Mouse (Mus musculus): ENCODE measurements at regions not wholly inside any gene's neighbourhood (a gene's known extent, or its start where the extent isn't known, plus 50 kb on each side); places are given as distances from the start of the nearest gene placed in this dataset.

GRCm38 (mm10) chr12:26244701-26245100, 170.4 kb downstream of the Rnf144a start:
- H3K27me3 ChIP-seq (ENCODE audit: control insufficient read depth, insufficient read depth, low read length, poor library complexity, severe bottlenecking): no peaks in the 10 kb centered on the region
- no peaks in the 10 kb centered on the region for H3K36me3 ChIP-seq (ENCODE audit: control insufficient read depth, insufficient read depth, low read length, poor library complexity, severe bottlenecking)
- DNase-seq (ENCODE audit: low read depth, low spot score): no peak

- Histone ChIP-seq H3K27me3 (ENCODE audit: control insufficient read depth, insufficient read depth, low read length, poor library complexity, severe bottlenecking) (no peaks in the 10 kb centered on the region), H3K36me3 (ENCODE audit: control insufficient read depth, insufficient read depth, low read length, poor library complexity, severe bottlenecking) (no peaks in the 10 kb centered on the region)
- no peak for DNase-seq (ENCODE audit: low read depth, low spot score)
Measured at GRCm38 (mm10) chr12:26227557-26228020, 187.5 kb downstream of the Rnf144a start.

- Histone ChIP-seq H3K27me3 (ENCODE audit: control insufficient read depth, insufficient read depth, low read length, poor library complexity, severe bottlenecking) (no peaks in the 10 kb centered on the region), H3K36me3 (ENCODE audit: control insufficient read depth, insufficient read depth, low read length, poor library complexity, severe bottlenecking) (no peaks in the 10 kb centered on the region)
- DNase-seq (ENCODE audit: low read depth, low spot score): peak; percentile 55
Measured at GRCm38 (mm10) chr12:26226363-26226762, 188.7 kb downstream of the Rnf144a start.

DNA sequence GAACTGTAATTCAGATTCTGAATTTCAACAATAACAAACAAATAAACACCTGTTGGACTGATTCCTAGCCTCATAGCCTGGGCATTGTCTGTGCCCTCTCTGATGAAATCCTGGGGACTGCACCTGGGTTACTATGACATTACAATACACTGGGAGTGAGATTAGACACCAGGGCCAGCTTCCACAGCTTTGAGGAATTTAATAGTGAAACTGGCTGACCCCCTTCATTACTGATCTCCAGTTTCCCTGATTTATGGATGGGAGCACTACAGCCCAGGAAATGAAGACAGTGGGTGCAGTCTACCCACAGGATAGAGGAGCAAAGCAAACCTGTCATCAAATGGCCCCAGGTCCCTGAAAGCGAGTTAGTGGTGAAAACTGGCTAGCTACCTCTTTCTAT, 202.6 kb downstream of the Rnf144a start:
- Histone ChIP-seq H3K36me3 (ENCODE audit: control insufficient read depth, insufficient read depth, low read length, poor library complexity, severe bottlenecking) (no peaks in the 10 kb centered on the region), H3K27me3 (ENCODE audit: control insufficient read depth, insufficient read depth, low read length, poor library complexity, severe bottlenecking) (no peaks in the 10 kb centered on the region; the same call in 1 of the 2 replicates)
- no peak for DNase-seq (ENCODE audit: low read depth, low spot score)

GRCm38 (mm10) chr12:26211423-26211822, 203.6 kb downstream of the Rnf144a start:
- no peaks in the 10 kb centered on the region for H3K36me3 ChIP-seq (ENCODE audit: control insufficient read depth, insufficient read depth, low read length, poor library complexity, severe bottlenecking)
- no peak for DNase-seq (ENCODE audit: low read depth, low spot score)

GRCm38 (mm10) chr12:26206751-26207150, 208.3 kb downstream of the Rnf144a start:
- Histone ChIP-seq H3K36me3 (ENCODE audit: control insufficient read depth, insufficient read depth, low read length, poor library complexity, severe bottlenecking) (no peaks in the 10 kb centered on the region), H3K27me3 (ENCODE audit: control insufficient read depth, insufficient read depth, low read length, poor library complexity, severe bottlenecking) (no peaks in the 10 kb centered on the region; the same call in 1 of the 2 replicates)
- DNase-seq (ENCODE audit: low read depth, low spot score): peak; percentile 45

More at GRCm38 (mm10) chr12:26211423-26211822, 203.6 kb downstream of the Rnf144a start:
- no peaks in the 10 kb centered on the region; the same call in 1 of the 2 replicates for H3K27me3 ChIP-seq (ENCODE audit: control insufficient read depth, insufficient read depth, low read length, poor library complexity, severe bottlenecking)

DNA sequence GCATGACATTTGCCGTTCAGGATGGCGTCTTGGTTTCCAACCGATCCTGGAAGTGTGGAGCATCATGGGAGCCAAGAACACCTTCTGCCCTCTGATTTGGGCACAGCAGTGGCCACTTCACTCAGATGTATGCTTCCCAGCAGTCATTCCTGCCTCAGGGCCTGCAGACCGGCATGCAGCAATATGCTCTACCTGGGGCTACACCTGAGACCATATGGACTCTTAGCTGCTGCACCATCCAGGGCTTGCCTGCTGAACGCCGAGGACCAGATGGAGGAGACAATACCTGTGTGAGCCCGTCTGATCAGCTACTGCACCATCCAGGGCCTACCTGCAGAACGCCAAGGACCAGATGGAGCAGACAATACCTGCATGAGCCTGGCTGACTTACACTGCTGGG, 209.0 kb downstream of the Rnf144a start:
- no peak for DNase-seq (ENCODE audit: low read depth, low spot score)
- Histone ChIP-seq H3K27me3 (ENCODE audit: control insufficient read depth, insufficient read depth, low read length, poor library complexity, severe bottlenecking) (no peaks in the 10 kb centered on the region; the same call in 1 of the 2 replicates), H3K36me3 (ENCODE audit: control insufficient read depth, insufficient read depth, low read length, poor library complexity, severe bottlenecking) (no peaks in the 10 kb centered on the region)

- no peak for DNase-seq (ENCODE audit: low read depth, low spot score)
- no peaks in the 10 kb centered on the region for H3K36me3 ChIP-seq (ENCODE audit: control insufficient read depth, insufficient read depth, low read length, poor library complexity, severe bottlenecking)
- no peaks in the 10 kb centered on the region for H3K27me3 ChIP-seq (ENCODE audit: control insufficient read depth, insufficient read depth, low read length, poor library complexity, severe bottlenecking)
Measured at GRCm38 (mm10) chr12:26191982-26192576, 223.0 kb downstream of the Rnf144a start.

DNA sequence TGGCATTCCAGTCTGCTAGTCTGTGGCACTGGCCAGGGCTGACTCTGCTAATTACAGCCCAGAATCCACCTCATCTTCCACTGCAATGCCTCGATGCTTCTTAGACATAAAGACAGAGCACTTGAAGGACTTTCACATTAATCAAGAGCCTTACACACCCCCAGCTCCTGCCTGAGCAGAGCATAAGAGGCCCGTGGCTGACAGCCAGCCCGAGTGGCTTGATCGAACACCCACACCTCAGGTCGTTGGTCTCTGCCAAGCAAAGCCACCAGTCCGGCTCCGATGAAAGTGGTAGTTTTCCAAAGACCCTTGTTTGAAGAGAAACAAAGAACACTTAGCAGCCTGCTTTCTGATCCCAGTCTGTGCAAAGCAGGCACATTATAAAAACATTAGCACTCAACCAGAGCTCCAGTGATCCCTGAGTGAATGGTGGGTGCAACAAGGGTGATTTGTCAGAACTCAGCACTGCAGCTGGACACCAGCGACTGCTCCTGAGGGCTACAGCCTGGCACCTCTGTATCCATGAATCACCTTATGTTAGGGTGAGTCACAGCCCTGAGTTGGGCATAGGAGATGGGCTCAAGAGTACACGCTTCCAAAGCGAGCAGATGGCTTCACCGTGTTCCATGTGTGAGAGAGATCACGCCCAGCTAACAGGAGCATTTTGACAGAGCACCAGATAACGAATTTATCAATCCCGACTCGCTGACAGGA, 223.6 kb downstream of the Rnf144a start:
- no peaks in the 10 kb centered on the region for H3K27me3 ChIP-seq (ENCODE audit: control insufficient read depth, insufficient read depth, low read length, poor library complexity, severe bottlenecking)
- no peak for DNase-seq (ENCODE audit: low read depth, low spot score)
- H3K36me3 ChIP-seq (ENCODE audit: control insufficient read depth, insufficient read depth, low read length, poor library complexity, severe bottlenecking): no peaks in the 10 kb centered on the region

DNA sequence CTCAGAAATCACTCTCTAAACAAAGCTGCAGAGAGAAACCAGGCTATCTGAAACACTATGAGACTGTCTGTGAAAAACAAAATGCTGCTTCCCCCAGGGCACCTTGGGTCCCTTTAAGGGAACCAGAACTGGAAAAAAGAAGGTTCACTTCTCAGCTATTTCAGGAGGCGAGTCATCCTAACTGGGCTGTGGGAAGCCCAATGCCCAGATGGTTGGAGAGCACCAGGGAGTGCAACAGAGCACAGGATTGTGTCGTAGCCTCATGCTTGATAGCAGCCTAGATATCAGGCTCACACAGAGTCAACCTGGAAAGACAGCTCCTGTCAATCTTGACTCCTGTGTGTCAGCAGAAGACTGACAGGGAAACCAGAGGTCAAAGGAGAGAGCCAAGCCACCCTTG, 226.1 kb downstream of the Rnf144a start:
- no peaks in the 10 kb centered on the region for H3K27me3 ChIP-seq (ENCODE audit: control insufficient read depth, insufficient read depth, low read length, poor library complexity, severe bottlenecking)
- no peaks in the 10 kb centered on the region for H3K36me3 ChIP-seq (ENCODE audit: control insufficient read depth, insufficient read depth, low read length, poor library complexity, severe bottlenecking)
- no peak for DNase-seq (ENCODE audit: low read depth, low spot score)

DNA sequence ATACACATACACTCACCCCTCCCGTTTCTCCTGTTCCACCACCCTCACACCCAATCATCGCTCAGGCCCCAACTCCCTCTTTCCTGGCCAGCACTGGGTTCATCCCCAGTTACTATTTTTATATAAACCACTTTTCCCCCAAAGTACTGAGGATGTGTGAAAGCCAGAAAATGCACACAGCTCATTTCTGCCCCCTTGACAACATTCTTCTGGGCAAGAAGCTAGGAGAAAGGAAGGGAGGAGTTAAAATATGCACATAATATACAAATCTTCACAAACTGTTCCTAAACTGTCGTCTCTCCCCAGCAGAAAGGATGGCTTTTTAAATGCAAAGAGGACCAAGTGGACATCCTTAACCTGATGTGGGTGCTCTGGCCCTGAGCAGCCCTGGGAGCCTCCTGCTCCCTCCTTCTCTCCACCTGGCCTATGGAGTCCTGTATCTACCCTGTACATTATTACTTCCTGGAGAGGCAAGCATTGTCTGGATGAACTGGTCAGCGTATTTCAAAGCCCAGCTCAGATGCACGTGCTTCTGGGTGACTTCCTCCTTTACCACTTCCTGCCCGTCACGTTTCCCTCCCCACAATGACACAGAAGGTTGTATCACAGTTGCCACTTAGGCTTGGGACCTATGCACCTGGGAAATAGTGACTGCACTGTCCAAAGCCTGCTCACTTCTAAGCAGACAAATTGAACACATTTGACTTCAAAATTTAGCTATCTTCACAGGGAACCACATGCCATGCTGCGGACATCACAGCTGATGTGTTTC, 227.8 kb downstream of the Rnf144a start:
- peak; percentile 62 for DNase-seq (ENCODE audit: low read depth, low spot score)
- no peaks in the 10 kb centered on the region for H3K27me3 ChIP-seq (ENCODE audit: control insufficient read depth, insufficient read depth, low read length, poor library complexity, severe bottlenecking)
- no peaks in the 10 kb centered on the region for H3K36me3 ChIP-seq (ENCODE audit: control insufficient read depth, insufficient read depth, low read length, poor library complexity, severe bottlenecking)

DNA sequence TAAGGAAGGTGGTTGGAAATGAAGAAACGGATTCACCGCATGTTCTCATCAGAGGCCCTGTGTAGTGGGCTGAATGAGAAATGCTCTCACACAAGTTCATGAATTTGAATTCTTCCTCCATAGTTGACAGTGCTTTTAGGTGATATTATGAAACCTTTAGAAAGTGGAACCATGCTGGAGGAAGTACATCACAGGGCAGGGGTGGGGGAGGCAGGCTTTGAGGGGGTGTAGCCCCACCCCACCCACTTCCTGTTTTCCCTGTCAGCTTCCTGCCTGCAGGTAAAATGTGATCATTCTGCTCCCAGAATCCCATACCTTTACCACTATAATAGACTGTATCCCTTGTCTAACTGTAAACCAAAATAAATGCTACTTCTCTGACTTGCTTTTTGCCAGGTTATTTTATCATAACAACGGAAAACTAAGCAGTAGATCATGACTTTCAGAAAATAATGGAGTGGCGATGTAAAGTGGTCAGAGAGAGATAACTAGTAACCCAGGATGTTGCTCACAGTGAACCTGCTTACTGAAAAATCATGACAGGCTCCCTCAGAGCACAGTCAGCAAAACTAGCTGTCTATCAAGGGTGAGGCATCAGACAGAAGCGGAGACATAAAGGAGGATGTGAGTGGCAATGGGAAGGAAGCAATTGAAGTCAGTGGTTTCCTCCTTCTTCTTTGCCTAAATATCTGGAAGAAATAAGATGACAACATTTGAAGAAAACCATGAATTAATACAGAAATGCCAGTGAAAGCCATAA, 230.2 kb downstream of the Rnf144a start:
- no peaks in the 10 kb centered on the region for H3K27me3 ChIP-seq (ENCODE audit: control insufficient read depth, insufficient read depth, low read length, poor library complexity, severe bottlenecking)
- peak; percentile 58 for DNase-seq (ENCODE audit: low read depth, low spot score)
- H3K36me3 ChIP-seq (ENCODE audit: control insufficient read depth, insufficient read depth, low read length, poor library complexity, severe bottlenecking): no peaks in the 10 kb centered on the region

- no peak for DNase-seq (ENCODE audit: low read depth, low spot score)
- Histone ChIP-seq H3K27me3 (ENCODE audit: control insufficient read depth, insufficient read depth, low read length, poor library complexity, severe bottlenecking) (no peaks in the 10 kb centered on the region), H3K36me3 (ENCODE audit: control insufficient read depth, insufficient read depth, low read length, poor library complexity, severe bottlenecking) (no peaks in the 10 kb centered on the region)
Measured at GRCm38 (mm10) chr12:26183021-26183420, 232.0 kb downstream of the Rnf144a start.

- no peak for DNase-seq (ENCODE audit: low read depth, low spot score)
- Histone ChIP-seq H3K27me3 (ENCODE audit: control insufficient read depth, insufficient read depth, low read length, poor library complexity, severe bottlenecking) (no peaks in the 10 kb centered on the region), H3K36me3 (ENCODE audit: control insufficient read depth, insufficient read depth, low read length, poor library complexity, severe bottlenecking) (no peaks in the 10 kb centered on the region)
Measured at GRCm38 (mm10) chr12:26180846-26181245, 234.2 kb downstream of the Rnf144a start.

Measured in splenic B cell, adult 2 months (primary cell).